Mouse (Mus musculus): ENCODE results near the gene Cbfa2t3.

The Cbfa2t3 gene

GRCm38 (mm10) chr8:122717869-122718509 is 19.1 kb upstream of the Cbfa2t3 start:
- DNase-seq, result no peak

- DNase-seq, result no peak
Observed at GRCm38 (mm10) chr8:122716566-122716965, 17.7 kb upstream of the Cbfa2t3 start.

- no peak for DNase-seq
Observed at GRCm38 (mm10) chr8:122713157-122713518, 14.2 kb upstream of the Cbfa2t3 start.

GRCm38 (mm10) chr8:122712411-122713156 is 13.7 kb upstream of the Cbfa2t3 start:
- no peak for DNase-seq

GRCm38 (mm10) chr8:122711891-122712365 is 13.0 kb upstream of the Cbfa2t3 start:
- DNase-seq, result peak; percentile 78

GRCm38 (mm10) chr8:122711480-122711879 is 12.6 kb upstream of the Cbfa2t3 start:
- no peak for DNase-seq

GRCm38 (mm10) chr8:122709340-122710111 is 10.6 kb upstream of the Cbfa2t3 start:
- DNase-seq, result no peak

GRCm38 (mm10) chr8:122707184-122707583 is 8.3 kb upstream of the Cbfa2t3 start:
- DNase-seq, result no peak

- no peak for DNase-seq
Observed at GRCm38 (mm10) chr8:122705901-122706561, 7.1 kb upstream of the Cbfa2t3 start.

GRCm38 (mm10) chr8:122704612-122705011 is 5.7 kb upstream of the Cbfa2t3 start:
- DNase-seq, result no peak

- no peak for DNase-seq
Observed at GRCm38 (mm10) chr8:122702957-122703356, 4.0 kb upstream of the Cbfa2t3 start.

- DNase-seq, result no peak
Observed at GRCm38 (mm10) chr8:122702301-122702941, 3.5 kb upstream of the Cbfa2t3 start.

GRCm38 (mm10) chr8:122701441-122702185 is 2.7 kb upstream of the Cbfa2t3 start:
- DNase-seq, result no peak

- DNase-seq, result no peak
Observed at GRCm38 (mm10) chr8:122700628-122701027, 1.7 kb upstream of the Cbfa2t3 start.

- DNase-seq, result no peak
Observed at GRCm38 (mm10) chr8:122698254-122698768, 598 bp downstream of the Cbfa2t3 start.

- DNase-seq, result no peak
Observed at GRCm38 (mm10) chr8:122697586-122697985, 1.3 kb downstream of the Cbfa2t3 start.

- DNase-seq, result peak; percentile 87
Observed at GRCm38 (mm10) chr8:122697181-122697581, 1.7 kb downstream of the Cbfa2t3 start.

GRCm38 (mm10) chr8:122695438-122696042 is 3.4 kb downstream of the Cbfa2t3 start:
- peak; percentile 47 for DNase-seq

GRCm38 (mm10) chr8:122692152-122692551 is 6.8 kb downstream of the Cbfa2t3 start:
- DNase-seq, result no peak

GRCm38 (mm10) chr8:122691018-122691417 is 7.9 kb downstream of the Cbfa2t3 start:
- no peak for DNase-seq

- no peak for DNase-seq
Observed at GRCm38 (mm10) chr8:122689315-122689714, 9.6 kb downstream of the Cbfa2t3 start.

Data from kidney, adult 9 months (tissue).